Mouse (Mus musculus) neural tube, embryonic 11.5 days (tissue): ENCODE data around the gene Prkch. TPM values are rescaled to one million over a fixed set of nuclear protein-coding genes. Genes with fewer than 3 reads are reported as not detected.
"Not testable (repeated sequence)": the region's sequence is repeated elsewhere in the genome, so short reads cannot be mapped to it uniquely, and the experiment has no call there.

Experiments
- ATAC-seq: fragments of 200-750 bp; cut with Nextera tagmentation; 2 replicates; pipeline ENCODE4 v1.8.0; 2017; ENCODE audit warnings: moderate number of reproducible peaks, mild to moderate bottlenecking, moderate TSS enrichment, moderate library complexity; ENCODE audit not compliant: insufficient read depth, low FRiP score, low TSS enrichment
- DNase-seq: peaks from one replicate; pipeline ENCODE4 v3.0.0-alpha.2; 2015; ENCODE audit warnings: low spot score
- H3K27ac ChIP-seq: fragments of 300-500 bp; sonication (generic); 2 replicates; pipeline ENCODE4 v1.5.1; 2014; ENCODE audit warnings: low read depth, mild to moderate bottlenecking, low read length
- H3K27me3 ChIP-seq: fragments of 300-500 bp; sonication (generic); 2 replicates; pipeline ENCODE4 v1.6.1; 2014; ENCODE audit warnings: mild to moderate bottlenecking, low read length, mixed read lengths; ENCODE audit not compliant: control insufficient read depth, insufficient read depth
- H3K36me3 ChIP-seq: fragments of 300-500 bp; sonication (generic); 2 replicates; pipeline ENCODE4 v1.6.1; 2014; ENCODE audit warnings: mild to moderate bottlenecking, low read length, moderate library complexity, mixed read lengths; ENCODE audit not compliant: control insufficient read depth, insufficient read depth
- H3K4me1 ChIP-seq: fragments of 300-500 bp; sonication (generic); 2 replicates; pipeline ENCODE4 v1.6.1; 2014; ENCODE audit warnings: low read length, mixed read lengths; ENCODE audit not compliant: control insufficient read depth, insufficient read depth
- H3K4me2 ChIP-seq: fragments of 300-500 bp; sonication (generic); 2 replicates; pipeline ENCODE4 v1.6.1; 2014; ENCODE audit warnings: low read depth, mild to moderate bottlenecking, moderate library complexity
- H3K4me3 ChIP-seq: fragments of 300-500 bp; sonication (generic); 2 replicates; pipeline ENCODE4 v1.5.1; 2014; ENCODE audit warnings: low read depth, low read length
- H3K9ac ChIP-seq: fragments of 300-500 bp; sonication (generic); 2 replicates; pipeline ENCODE4 v1.6.1; 2014; ENCODE audit warnings: mild to moderate bottlenecking, low read length
- H3K9me3 ChIP-seq: fragments of 300-500 bp; sonication (generic); 2 replicates; pipeline ENCODE4 v1.6.1; 2016; ENCODE audit warnings: low read length; ENCODE audit not compliant: control insufficient read depth
- WGBS: fragments of 180-500 bp; shearing (Covaris S2); extraction: QIAGEN DNeasy Blood & Tissue Kit; methylation state at CpG from one replicate; pipeline ENCODE4 v1.1.7; 2014; 5-methylcytosine and 5-hydroxymethylcytosine counted together
- polyA plus RNA-seq: library from polyadenylated mRNA; unstranded; fragments of >200 nt; fragmentation: Nextera tagmentation; extraction: Ambion mirVana; gene quantifications from 2 replicates; pipeline ENCODE4 v1.2.1, GENCODE M21; 2014

The Prkch gene
- polyA plus RNA-seq, 1 experiment from 2014 or later, result 11.7 TPM

- Histone ChIP-seq H3K4me1 (0 out of 2 replicates have a peak, but pooled peaks cover 2% of the 10 kb centered on the region), H3K9me3 (no peaks in the 10 kb centered on the region), H3K27ac (no peak within 1 kb of the TSS), H3K36me3 (no peaks in the 10 kb centered on the region), H3K4me3 (peak within 1 kb of the TSS; percentile 37), H3K9ac (peak within 1 kb of the TSS; percentile 18; the same call in 1 of the 2 replicates), H3K4me2 (peak within 1 kb of the TSS; percentile 45), H3K27me3 (peaks cover 59% of the 10 kb centered on the region)
- WGBS, result 2% methylated on average over 37 of the region's 61 CpGs
- ATAC-seq, result peak; percentile 20; the same call in 1 of the 2 replicates
- peak; percentile 43 for DNase-seq
Measured at GRCm38 (mm10) chr12:73546086-73546711, 38.4 kb upstream of the Prkch start, which contains the start of gene Tmem30b. Gene Tmem30b (minus strand): TSS chr12:73546392.

GRCm38 (mm10) chr12:73547646-73548045, 37.0 kb upstream of the Prkch start:
- Histone ChIP-seq H3K4me3 (no peak overlapping the region), H3K27me3 (peaks cover 59% of the 10 kb centered on the region), H3K27ac (no peak overlapping the region), H3K4me1 (0 out of 2 replicates have a peak, but pooled peaks cover 2% of the 10 kb centered on the region), H3K4me2 (no peak overlapping the region), H3K9ac (no peak overlapping the region), H3K9me3 (no peaks in the 10 kb centered on the region), H3K36me3 (no peaks in the 10 kb centered on the region)
- DNase-seq, result no peak
- WGBS, result 38% methylated on average over 10 of the region's 10 CpGs
- no peak for ATAC-seq

- Histone ChIP-seq H3K4me3 (no peak overlapping the region), H3K27ac (no peak overlapping the region), H3K27me3 (peaks cover 56% of the 10 kb centered on the region), H3K4me2 (no peak overlapping the region), H3K4me1 (0 out of 2 replicates have a peak, but pooled peaks cover 2% of the 10 kb centered on the region), H3K9ac (no peak overlapping the region), H3K36me3 (no peaks in the 10 kb centered on the region), H3K9me3 (no peaks in the 10 kb centered on the region)
- 81% methylated on average over 8 of the region's 8 CpGs for WGBS
- DNase-seq (no peak), ATAC-seq (no peak)
Measured at GRCm38 (mm10) chr12:73548259-73548658, 36.3 kb upstream of the Prkch start.

GRCm38 (mm10) chr12:73554155-73554554, 30.4 kb upstream of the Prkch start:
- DNase-seq, result peak; percentile 68
- H3K27me3 ChIP-seq, result peaks cover 5% of the 10 kb centered on the region
- 4% methylated on average over 5 of the region's 5 CpGs for WGBS

GRCm38 (mm10) chr12:73558525-73559195, 25.9 kb upstream of the Prkch start:
- DNase-seq, result no peak
- Histone ChIP-seq H3K36me3 (no peaks in the 10 kb centered on the region), H3K4me1 (no peaks in the 10 kb centered on the region), H3K27ac (no peak overlapping the region), H3K9me3 (no peaks in the 10 kb centered on the region), H3K27me3 (no peaks in the 10 kb centered on the region), H3K4me3 (no peak overlapping the region), H3K9ac (no peak overlapping the region), H3K4me2 (no peak overlapping the region)
- no peak for ATAC-seq
- WGBS, result 95% methylated on average over 19 of the region's 20 CpGs

More at GRCm38 (mm10) chr12:73554155-73554554, 30.4 kb upstream of the Prkch start:
- no peaks in the 10 kb centered on the region for H3K9me3 ChIP-seq
- no peak overlapping the region for H3K27ac ChIP-seq
- peak; percentile 65 for ATAC-seq
- H3K4me3 ChIP-seq, result no peak overlapping the region
- H3K4me2 ChIP-seq, result no peak overlapping the region
- H3K36me3 ChIP-seq, result no peaks in the 10 kb centered on the region
- no peak overlapping the region for H3K9ac ChIP-seq
- no peaks in the 10 kb centered on the region for H3K4me1 ChIP-seq

GRCm38 (mm10) chr12:73560091-73560490, 24.5 kb upstream of the Prkch start:
- H3K9ac ChIP-seq, result no peak overlapping the region
- no peaks in the 10 kb centered on the region for H3K4me1 ChIP-seq
- no peak overlapping the region for H3K4me3 ChIP-seq
- no peak for ATAC-seq
- no peaks in the 10 kb centered on the region for H3K36me3 ChIP-seq
- peak; percentile 18 for DNase-seq
- no peak overlapping the region for H3K4me2 ChIP-seq
- H3K27ac ChIP-seq, result no peak overlapping the region
- H3K27me3 ChIP-seq, result no peaks in the 10 kb centered on the region
- 56% methylated on average over 7 of the region's 7 CpGs for WGBS
- H3K9me3 ChIP-seq, result no peaks in the 10 kb centered on the region

- not testable (repeated sequence) for H3K4me3 ChIP-seq, ATAC-seq, H3K4me1 ChIP-seq, H3K9me3 ChIP-seq, H3K9ac ChIP-seq, H3K36me3 ChIP-seq, H3K4me2 ChIP-seq, H3K27me3 ChIP-seq, H3K27ac ChIP-seq, DNase-seq
- WGBS, result 74% methylated on average over 6 of the region's 6 CpGs
Measured at GRCm38 (mm10) chr12:73563122-73563521, 21.5 kb upstream of the Prkch start.

GRCm38 (mm10) chr12:73564176-73564575, 20.4 kb upstream of the Prkch start:
- no peak overlapping the region for H3K9ac ChIP-seq
- 33% methylated on average over 10 of the region's 10 CpGs for WGBS
- H3K4me1 ChIP-seq, result no peaks in the 10 kb centered on the region
- no peak overlapping the region for H3K27ac ChIP-seq
- no peak for ATAC-seq
- no peaks in the 10 kb centered on the region for H3K9me3 ChIP-seq
- no peak for DNase-seq
- H3K4me2 ChIP-seq, result no peak overlapping the region
- H3K27me3 ChIP-seq, result no peaks in the 10 kb centered on the region
- H3K4me3 ChIP-seq, result no peak overlapping the region
- H3K36me3 ChIP-seq, result no peaks in the 10 kb centered on the region
